Mouse (Mus musculus) intestine, postnatal 0 days (tissue): ENCODE results near the gene Slc22a23. TPM values are rescaled to one million over a fixed set of nuclear protein-coding genes. Genes with fewer than 3 reads are reported as not detected.

Experiments used
- ATAC-seq: fragments of 200-750 bp; cut with Nextera tagmentation; 2 replicates; pipeline ENCODE4 v1.8.0; 2017; ENCODE audit warnings: mild to moderate bottlenecking, moderate TSS enrichment, moderate library complexity
- H3K27ac ChIP-seq: fragments of 300-500 bp; sonication (generic); 2 replicates; pipeline ENCODE4 v1.5.1; 2014; ENCODE audit warnings: mild to moderate bottlenecking, low read depth, low read length, moderate library complexity
- H3K27me3 ChIP-seq: fragments of 300-500 bp; sonication (generic); replicated peaks from 2 replicates; pipeline ENCODE4 v1.6.1; 2014; ENCODE audit warnings: low read length, mixed read lengths; ENCODE audit not compliant: control insufficient read depth, insufficient read depth
- H3K36me3 ChIP-seq: fragments of 300-500 bp; sonication (generic); 2 replicates; pipeline ENCODE4 v1.6.1; 2014; ENCODE audit warnings: mild to moderate bottlenecking, moderate library complexity; ENCODE audit not compliant: control insufficient read depth, insufficient read depth
- H3K4me1 ChIP-seq: fragments of 300-500 bp; sonication (generic); replicated peaks from 2 replicates; pipeline ENCODE4 v1.6.1; 2014; ENCODE audit warnings: antibody characterized with exemption, low read length, mixed read lengths; ENCODE audit not compliant: control insufficient read depth, insufficient read depth
- H3K4me2 ChIP-seq: fragments of 300-500 bp; sonication (generic); replicated peaks from 2 replicates; pipeline ENCODE4 v1.6.1; 2014; ENCODE audit warnings: low read depth, mild to moderate bottlenecking, moderate library complexity
- H3K4me3 ChIP-seq: fragments of 300-500 bp; sonication (generic); 2 replicates; pipeline ENCODE4 v1.5.1; 2014; ENCODE audit warnings: low read depth, low read length
- H3K9ac ChIP-seq: fragments of 300-500 bp; sonication (generic); 2 replicates; pipeline ENCODE4 v1.6.1; 2014; ENCODE audit warnings: mild to moderate bottlenecking, low read depth, low read length
- H3K9me3 ChIP-seq: fragments of 300-500 bp; sonication (generic); 2 replicates; pipeline ENCODE4 v1.6.1; 2016; ENCODE audit warnings: mixed run types; ENCODE audit not compliant: control insufficient read depth
- CTCF ChIP-seq: sonication (generic); IDR thresholded peaks from 2 replicates; pipeline ENCODE4 v1.5.1; 2016; ENCODE audit warnings: low read depth, mild to moderate bottlenecking, control low read depth, antibody characterized with exemption, moderate library complexity
- WGBS: fragments of 180-500 bp; shearing (Covaris S2); extraction: QIAGEN DNeasy Blood & Tissue Kit; methylation state at CpG from one replicate; pipeline ENCODE4 v1.1.7; 2014; 5-methylcytosine and 5-hydroxymethylcytosine counted together
- polyA plus RNA-seq: library from polyadenylated mRNA; unstranded; fragments of >200 nt; fragmentation: Nextera tagmentation; extraction: Ambion mirVana; gene quantifications from 2 replicates; pipeline ENCODE4 v1.2.1, GENCODE M21; 2015

Slc22a23 gene
- polyA plus RNA-seq, 1 experiment from 2014 or later = 3.4 TPM

DNA sequence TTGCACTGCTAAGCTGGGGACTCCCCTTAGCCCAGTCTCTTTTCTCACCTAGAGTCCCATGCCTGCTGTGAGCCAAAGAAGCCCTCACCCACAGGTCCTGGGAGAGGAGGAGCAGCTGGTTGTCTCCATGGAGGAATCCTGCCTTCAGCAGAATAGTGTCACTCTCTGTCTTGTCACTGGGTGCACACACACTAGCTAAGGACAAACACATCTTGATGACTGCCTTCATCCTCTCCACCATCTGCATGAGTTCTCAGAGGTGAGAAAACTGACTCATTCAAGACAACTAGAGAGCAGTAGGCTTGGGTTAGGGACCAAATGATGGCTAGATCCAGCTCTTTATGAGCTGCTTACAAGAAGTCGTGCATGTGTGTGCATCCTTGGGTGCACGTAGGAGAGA lies 55.4 kb downstream of the Slc22a23 start:
- Histone ChIP-seq H3K36me3 (no peaks in the 10 kb centered on the region), H3K4me3 (no peak overlapping the region), H3K27ac (no peak overlapping the region), H3K9ac (no peak overlapping the region), H3K27me3 (no peaks in the 10 kb centered on the region), H3K4me1 (no peaks in the 10 kb centered on the region), H3K4me2 (no peak overlapping the region), H3K9me3 (no peaks in the 10 kb centered on the region)
- ATAC-seq = no peak
- 91% methylated on average over 2 of the region's 2 CpGs for WGBS
- TF ChIP-seq CTCF = no peak

DNA sequence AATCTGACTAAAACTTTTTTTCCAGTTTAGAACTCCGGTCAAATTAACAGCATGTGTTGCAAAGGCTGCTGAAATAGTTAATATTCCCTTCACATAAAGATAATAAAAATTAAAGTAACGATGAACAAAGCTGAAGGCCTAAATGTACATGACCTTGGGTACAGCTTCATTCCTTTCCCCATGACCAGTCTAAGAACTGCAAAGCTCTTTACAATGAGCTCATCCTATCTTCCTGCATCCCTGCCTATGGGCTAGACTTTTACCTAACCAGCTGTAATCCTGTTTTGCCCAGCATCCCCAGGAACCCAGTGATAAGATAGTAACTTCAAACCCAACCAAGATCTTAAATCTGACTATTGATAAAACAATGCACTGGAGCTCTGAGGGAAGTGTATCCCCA lies 56.9 kb downstream of the Slc22a23 start:
- H3K27me3 ChIP-seq = no peaks in the 10 kb centered on the region
- H3K4me2 ChIP-seq = no peak overlapping the region
- no peak overlapping the region for H3K27ac ChIP-seq
- H3K4me3 ChIP-seq = no peak overlapping the region
- no peak overlapping the region for H3K9ac ChIP-seq
- no peaks in the 10 kb centered on the region for H3K4me1 ChIP-seq
- no peaks in the 10 kb centered on the region for H3K36me3 ChIP-seq
- no peak for ATAC-seq
- WGBS = 74% methylated on average over 2 of the region's 2 CpGs
- H3K9me3 ChIP-seq = no peaks in the 10 kb centered on the region
- TF ChIP-seq CTCF = no peak

DNA sequence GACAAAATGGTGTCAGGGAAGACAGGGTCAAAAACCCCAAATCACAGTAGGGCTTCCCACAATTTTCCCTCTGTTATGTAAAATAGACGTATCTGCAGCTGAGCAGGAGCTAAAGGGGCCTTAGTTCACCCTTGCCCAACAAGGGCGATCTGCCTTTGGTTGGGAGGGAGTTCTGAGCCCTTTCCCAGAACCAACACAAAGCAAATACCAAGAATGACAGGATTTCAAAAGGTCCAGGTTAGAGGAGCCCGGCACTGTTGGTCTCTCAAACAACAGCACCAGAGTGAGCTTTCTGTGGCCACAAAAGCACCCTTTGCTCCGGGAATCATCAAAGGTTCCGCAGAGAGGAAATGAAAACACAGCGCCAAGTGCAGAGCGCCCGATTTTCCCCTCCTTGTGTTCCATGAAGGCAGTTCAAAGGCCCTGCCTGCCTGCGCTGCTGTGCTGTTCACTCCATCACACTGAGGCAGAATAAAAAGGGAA lies 57.3 kb downstream of the Slc22a23 start:
- Histone ChIP-seq H3K27me3 (no peaks in the 10 kb centered on the region), H3K36me3 (no peaks in the 10 kb centered on the region), H3K4me1 (no peaks in the 10 kb centered on the region), H3K4me2 (no peak overlapping the region), H3K27ac (no peak overlapping the region), H3K4me3 (no peak overlapping the region), H3K9me3 (no peaks in the 10 kb centered on the region), H3K9ac (no peak overlapping the region)
- 48% methylated on average over 9 of the region's 9 CpGs for WGBS
- ATAC-seq = no peak
- TF ChIP-seq CTCF = no peak

- H3K4me1 ChIP-seq = no peaks in the 10 kb centered on the region
- TF ChIP-seq CTCF = no peak
- WGBS = 82% methylated on average over 6 of the region's 6 CpGs
Measured at GRCm38 (mm10) chr13:34281360-34281759, 63.6 kb downstream of the Slc22a23 start.

DNA sequence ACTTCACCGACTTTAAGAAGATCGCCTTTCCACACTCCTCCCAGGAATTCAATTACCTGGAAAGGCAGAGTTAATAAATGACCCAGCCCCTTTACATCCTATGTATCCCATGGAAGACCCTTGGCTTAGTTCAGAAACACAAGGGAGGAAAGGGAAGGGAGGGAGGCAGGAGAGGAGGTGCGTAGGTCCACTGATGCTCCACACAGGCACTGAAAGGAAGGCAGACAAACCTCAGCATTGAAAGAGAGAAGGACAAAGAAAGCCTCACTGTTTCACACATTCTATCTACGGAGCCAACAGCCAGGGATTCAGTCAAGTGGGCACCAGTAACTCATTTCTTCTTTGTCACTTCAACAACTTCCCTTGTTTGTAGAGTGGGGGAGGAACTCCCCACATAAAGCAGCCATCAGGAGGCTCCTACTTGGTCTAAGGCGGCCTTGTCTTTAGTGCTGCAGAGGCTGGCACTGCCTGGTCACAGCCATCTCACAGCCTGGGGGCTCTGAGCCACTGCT lies 66.2 kb downstream of the Slc22a23 start:
- no peak overlapping the region for H3K4me2 ChIP-seq
- no peaks in the 10 kb centered on the region for H3K27me3 ChIP-seq
- WGBS = 78% methylated on average over 5 of the region's 5 CpGs
- no peaks in the 10 kb centered on the region for H3K9me3 ChIP-seq
- H3K36me3 ChIP-seq = no peaks in the 10 kb centered on the region
- no peak overlapping the region for H3K4me3 ChIP-seq
- no peak overlapping the region for H3K27ac ChIP-seq
- no peak for ATAC-seq
- H3K4me1 ChIP-seq = 0 out of 2 replicates have a peak, but pooled peaks cover 2% of the 10 kb centered on the region
- no peak for TF ChIP-seq CTCF
- H3K9ac ChIP-seq = no peak overlapping the region

More at GRCm38 (mm10) chr13:34281360-34281759, 63.6 kb downstream of the Slc22a23 start:
- no peak overlapping the region for H3K4me2 ChIP-seq
- no peak overlapping the region for H3K27ac ChIP-seq
- no peaks in the 10 kb centered on the region for H3K36me3 ChIP-seq
- H3K4me3 ChIP-seq = no peak overlapping the region
- H3K9ac ChIP-seq = no peak overlapping the region
- no peaks in the 10 kb centered on the region for H3K9me3 ChIP-seq
- no peaks in the 10 kb centered on the region for H3K27me3 ChIP-seq
- no peak for ATAC-seq

GRCm38 (mm10) chr13:34278288-34278701 lies 66.7 kb downstream of the Slc22a23 start:
- H3K4me1 ChIP-seq = 0 out of 2 replicates have a peak, but pooled peaks cover 2% of the 10 kb centered on the region
- no peak for ATAC-seq
- 52% methylated on average over 6 of the region's 6 CpGs for WGBS
- H3K27ac ChIP-seq = no peak overlapping the region
- H3K27me3 ChIP-seq = no peaks in the 10 kb centered on the region
- no peaks in the 10 kb centered on the region for H3K36me3 ChIP-seq
- H3K4me3 ChIP-seq = no peak overlapping the region
- no peak for TF ChIP-seq CTCF
- no peaks in the 10 kb centered on the region for H3K9me3 ChIP-seq
- no peak overlapping the region for H3K9ac ChIP-seq
- no peak overlapping the region for H3K4me2 ChIP-seq
